Mouse (Mus musculus) stomach, postnatal 0 days (tissue): ENCODE data around the gene Trpm3. TPM values are rescaled to one million over a fixed set of nuclear protein-coding genes. Genes with fewer than 3 reads are reported as not detected.

Experiments
- ATAC-seq: fragments of 200-750 bp; cut with Nextera tagmentation; 2 replicates; pipeline ENCODE4 v1.8.0; 2017; ENCODE audit not compliant: low FRiP score, low TSS enrichment
- DNase-seq: peaks from one replicate; pipeline ENCODE4 v3.0.0-alpha.2; 2016; ENCODE audit warnings: low spot score
- H3K27ac ChIP-seq: fragments of 300-500 bp; sonication (generic); replicated peaks from 2 replicates; pipeline ENCODE4 v1.5.1; 2014; ENCODE audit warnings: mild to moderate bottlenecking, control low read depth
- H3K27me3 ChIP-seq: fragments of 300-500 bp; sonication (generic); 2 replicates; pipeline ENCODE4 v1.6.1; 2014; ENCODE audit warnings: low read length; ENCODE audit not compliant: control insufficient read depth, insufficient read depth
- H3K36me3 ChIP-seq: fragments of 300-500 bp; sonication (generic); 2 replicates; pipeline ENCODE4 v1.6.1; 2014; ENCODE audit warnings: low read length, mixed read lengths; ENCODE audit not compliant: control insufficient read depth, insufficient read depth
- H3K4me1 ChIP-seq: fragments of 300-500 bp; sonication (generic); replicated peaks from 2 replicates; pipeline ENCODE4 v1.6.1; 2014; ENCODE audit warnings: antibody characterized with exemption; ENCODE audit not compliant: control insufficient read depth, insufficient read depth
- H3K4me2 ChIP-seq: fragments of 300-500 bp; sonication (generic); replicated peaks from 2 replicates; pipeline ENCODE4 v1.6.1; 2014; ENCODE audit warnings: low read depth, mild to moderate bottlenecking, control low read depth, moderate library complexity
- H3K4me3 ChIP-seq: fragments of 300-500 bp; sonication (generic); 2 replicates; pipeline ENCODE4 v1.5.1; 2014; ENCODE audit warnings: low read depth, low read length, control low read depth
- H3K9ac ChIP-seq: fragments of 300-500 bp; sonication (generic); 2 replicates; pipeline ENCODE4 v1.6.1; 2014; ENCODE audit warnings: mild to moderate bottlenecking, low read length, control low read depth, mixed read lengths
- H3K9me3 ChIP-seq: fragments of 300-500 bp; sonication (generic); 2 replicates; pipeline ENCODE4 v1.6.1; 2016; ENCODE audit warnings: low read length; ENCODE audit not compliant: control insufficient read depth
- CTCF ChIP-seq: IDR thresholded peaks from 2 replicates; pipeline ENCODE4 v1.5.1; 2016; ENCODE audit warnings: antibody characterized with exemption, low read depth, mild to moderate bottlenecking, moderate library complexity
- EP300 ChIP-seq: optimal IDR thresholded peaks from 2 replicates; pipeline ENCODE3; 2016; ENCODE audit warnings: antibody characterized with exemption
- WGBS: fragments of 180-500 bp; shearing (Covaris S2); extraction: QIAGEN DNeasy Blood & Tissue Kit; methylation state at CpG from one replicate; pipeline ENCODE4 v1.1.7; 2014; 5-methylcytosine and 5-hydroxymethylcytosine counted together
- polyA plus RNA-seq: library from polyadenylated mRNA; unstranded; fragments of >200 nt; fragmentation: Nextera tagmentation; extraction: Ambion mirVana; gene quantifications from 2 replicates; pipeline ENCODE4 v1.2.1, GENCODE M21; 2015

The Trpm3 gene
- polyA plus RNA-seq, 1 experiment from 2014 or later: 0.33 TPM

- Histone ChIP-seq H3K27ac (no peak overlapping the region), H3K4me1 (no peaks in the 10 kb centered on the region), H3K27me3 (no peaks in the 10 kb centered on the region), H3K9ac (no peak overlapping the region), H3K9me3 (no peaks in the 10 kb centered on the region), H3K4me2 (no peak overlapping the region), H3K36me3 (no peaks in the 10 kb centered on the region), H3K4me3 (no peak overlapping the region)
- WGBS: 76% methylated on average over 6 of the region's 6 CpGs
- ATAC-seq: no peak
- DNase-seq: no peak
- TF ChIP-seq CTCF (no peak), EP300 (no peak)
Observed at GRCm38 (mm10) chr19:22931006-22931405, 792.2 kb downstream of the Trpm3 start.

GRCm38 (mm10) chr19:22935067-22935466 lies 796.2 kb downstream of the Trpm3 start:
- ATAC-seq: no peak
- H3K4me2 ChIP-seq: no peak overlapping the region
- H3K27me3 ChIP-seq: no peaks in the 10 kb centered on the region
- H3K9me3 ChIP-seq: no peaks in the 10 kb centered on the region
- H3K36me3 ChIP-seq: no peaks in the 10 kb centered on the region
- H3K4me3 ChIP-seq: no peak overlapping the region
- WGBS: 68% methylated on average over 3 of the region's 3 CpGs
- H3K4me1 ChIP-seq: 0 out of 2 replicates have a peak, but pooled peaks cover 2% of the 10 kb centered on the region
- TF ChIP-seq CTCF: no peak
- no peak for TF ChIP-seq EP300
- no peak overlapping the region for H3K27ac ChIP-seq
- H3K9ac ChIP-seq: no peak overlapping the region
- DNase-seq: no peak

DNA sequence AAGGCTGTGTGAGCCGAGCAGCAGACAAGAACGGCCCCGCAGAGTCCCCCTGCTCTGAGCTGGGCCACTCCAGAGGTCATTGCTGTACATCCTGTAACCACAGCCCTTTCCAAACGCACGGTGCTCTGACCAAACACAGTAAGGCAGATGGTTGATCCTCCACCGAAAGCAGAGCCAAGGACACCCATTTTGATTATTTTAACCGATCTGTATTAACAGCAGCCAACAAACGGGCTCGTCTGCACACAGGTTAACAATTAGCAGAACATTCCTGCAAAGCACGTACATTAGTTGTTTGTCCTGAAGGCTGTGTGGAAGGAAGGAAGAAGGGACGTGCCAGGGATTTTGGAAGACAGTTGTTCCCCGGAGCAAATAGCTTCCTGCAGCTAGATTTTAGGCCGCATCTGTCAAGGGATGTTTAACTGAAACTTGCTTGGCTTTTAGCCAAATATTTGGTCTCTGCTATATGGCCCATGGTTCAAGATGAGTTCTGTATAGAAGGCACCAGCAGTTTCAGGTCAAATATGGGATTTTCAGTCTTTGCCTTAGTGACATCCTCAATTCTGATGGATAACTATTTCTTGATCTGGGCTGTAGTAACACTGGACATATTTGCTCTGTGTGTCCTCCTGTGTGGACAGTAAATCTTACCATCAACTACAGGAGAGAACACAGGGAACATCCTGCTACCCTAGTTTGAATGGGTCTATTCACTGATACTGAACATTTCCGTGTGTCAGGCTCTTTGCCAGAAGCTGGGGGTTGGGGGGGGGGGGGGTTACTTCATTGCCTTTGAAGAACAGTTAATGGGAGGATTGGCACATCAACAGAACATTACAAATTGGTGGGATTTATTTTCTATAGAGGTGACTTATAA lies 800.2 kb downstream of the Trpm3 start:
- TF ChIP-seq CTCF (no peak), EP300 (no peak)
- Histone ChIP-seq H3K4me2 (no peak overlapping the region), H3K27me3 (no peaks in the 10 kb centered on the region), H3K9me3 (no peaks in the 10 kb centered on the region), H3K4me3 (no peak overlapping the region), H3K27ac (peak overlapping the region; percentile 36; the same call in 1 of the 2 replicates), H3K36me3 (no peaks in the 10 kb centered on the region), H3K9ac (0 out of 2 replicates have a peak overlapping the region, but pooled peaks have one; percentile 23), H3K4me1 (0 out of 2 replicates have a peak, but pooled peaks cover 5% of the 10 kb centered on the region)
- DNase-seq (no peak), ATAC-seq (no peak)
- 18% methylated on average over 14 of the region's 14 CpGs for WGBS

DNA sequence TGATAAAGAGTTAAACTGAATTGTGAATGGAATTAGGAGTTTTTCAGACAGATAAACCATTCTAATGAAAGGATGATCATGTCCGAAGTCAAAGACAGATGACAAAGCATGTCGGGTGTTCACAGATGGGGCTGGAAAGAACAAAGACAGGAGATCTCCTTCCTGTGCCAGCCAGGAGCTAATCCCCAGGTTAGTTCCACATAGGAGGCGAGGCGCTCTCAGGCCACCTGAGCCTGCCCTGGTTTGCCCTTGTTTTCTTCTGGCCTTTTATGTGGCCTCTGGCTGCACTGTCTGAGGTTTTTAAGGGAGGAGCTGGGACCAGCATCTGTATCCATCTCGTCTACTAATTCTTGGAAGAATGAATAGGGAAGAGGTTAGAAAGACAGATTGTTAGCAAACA lies 801.0 kb downstream of the Trpm3 start:
- ATAC-seq: no peak
- no peak for DNase-seq
- Histone ChIP-seq H3K27ac (peak overlapping the region; percentile 19), H3K4me2 (no peak overlapping the region), H3K9ac (no peak overlapping the region), H3K4me1 (0 out of 2 replicates have a peak, but pooled peaks cover 5% of the 10 kb centered on the region), H3K4me3 (no peak overlapping the region), H3K9me3 (no peaks in the 10 kb centered on the region), H3K27me3 (no peaks in the 10 kb centered on the region), H3K36me3 (no peaks in the 10 kb centered on the region)
- WGBS: 47% methylated on average over 5 of the region's 5 CpGs
- TF ChIP-seq CTCF: no peak
- no peak for TF ChIP-seq EP300

DNA sequence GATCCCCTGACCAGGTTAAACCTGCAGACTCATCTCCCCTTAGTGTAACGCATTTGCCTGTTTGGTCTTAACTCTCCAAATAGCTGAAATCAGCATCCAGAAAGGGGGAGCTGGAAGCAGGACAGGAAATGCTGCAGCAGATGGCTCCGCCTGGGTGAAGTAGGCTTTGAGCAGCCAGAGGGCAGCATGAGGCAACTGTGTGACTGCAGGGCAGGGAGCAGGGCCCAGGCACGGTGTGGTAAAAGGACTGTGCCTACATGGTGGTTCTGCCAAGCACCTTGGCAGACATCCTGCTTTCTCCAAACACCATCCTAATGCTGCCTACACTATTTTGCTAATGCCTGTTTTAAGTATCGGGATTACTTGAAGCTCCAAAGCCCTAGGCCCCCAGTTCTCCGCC lies 801.6 kb downstream of the Trpm3 start:
- H3K27ac ChIP-seq: peak overlapping the region; percentile 19

DNA sequence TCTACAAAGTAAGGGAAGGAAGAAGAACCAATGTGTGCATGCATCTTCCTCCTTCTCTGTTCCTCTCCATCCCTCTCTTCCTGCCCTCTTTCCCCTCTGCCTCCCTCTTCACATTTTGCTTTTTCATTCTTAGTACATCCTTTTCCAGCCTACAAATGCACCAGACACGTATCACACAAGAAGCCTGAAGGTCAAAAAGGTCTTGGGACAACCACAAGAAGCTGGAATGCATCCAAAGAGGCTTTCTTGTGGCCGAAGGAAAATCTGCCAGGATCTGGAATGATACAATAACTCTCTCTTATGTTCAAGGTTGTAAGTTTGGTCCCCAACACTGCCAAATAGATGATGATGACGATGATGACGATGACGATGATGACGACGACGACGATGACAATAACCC lies 802.1 kb downstream of the Trpm3 start:
- no peak for TF ChIP-seq EP300
- TF ChIP-seq CTCF: no peak
- Histone ChIP-seq H3K36me3 (no peaks in the 10 kb centered on the region), H3K27me3 (no peaks in the 10 kb centered on the region), H3K27ac (peak overlapping the region; percentile 19), H3K4me2 (no peak overlapping the region), H3K4me1 (0 out of 2 replicates have a peak, but pooled peaks cover 5% of the 10 kb centered on the region), H3K9me3 (no peaks in the 10 kb centered on the region), H3K4me3 (no peak overlapping the region), H3K9ac (no peak overlapping the region)
- ATAC-seq (no peak), DNase-seq (no peak)
- WGBS: 81% methylated on average over 9 of the region's 9 CpGs

More for the DNA sequence above, 801.6 kb downstream of the Trpm3 start:
- TF ChIP-seq CTCF (peak; percentile 89), EP300 (no peak)
- H3K36me3 ChIP-seq: no peaks in the 10 kb centered on the region
- 24% methylated on average over 5 of the region's 5 CpGs for WGBS
- DNase-seq (peak; percentile 65), ATAC-seq (peak; percentile 81)
- H3K9ac ChIP-seq: no peak overlapping the region
- 0 out of 2 replicates have a peak, but pooled peaks cover 5% of the 10 kb centered on the region for H3K4me1 ChIP-seq
- no peaks in the 10 kb centered on the region for H3K27me3 ChIP-seq
- H3K4me2 ChIP-seq: no peak overlapping the region
- H3K4me3 ChIP-seq: no peak overlapping the region
- no peaks in the 10 kb centered on the region for H3K9me3 ChIP-seq
